Mouse (Mus musculus): ENCODE results near the gene Immp2l. TPM values are rescaled to one million over a fixed set of nuclear protein-coding genes. Genes with fewer than 3 reads are reported as not detected.

The Immp2l gene
- polyA plus RNA-seq, 1 experiment from 2014 or later: 11.3 TPM

GRCm38 (mm10) chr12:41316426-41316825 lies 292.5 kb downstream of the Immp2l start:
- Histone ChIP-seq H3K4me2 (no peak overlapping the region), H3K4me1 (replicated peaks) (peaks cover 13% of the 10 kb centered on the region), H3K36me3 (no peaks in the 10 kb centered on the region), H3K9ac (replicated peaks) (no peak overlapping the region), H3K4me3 (replicated peaks) (no peak overlapping the region), H3K27me3 (no peaks in the 10 kb centered on the region), H3K9me3 (no peaks in the 10 kb centered on the region), H3K27ac (no peak overlapping the region)
- ATAC-seq (ENCODE audit: insufficient number of reproducible peaks, insufficient read depth, low FRiP score, low TSS enrichment, low read depth): no peak
- 52% methylated on average over 4 of the region's 4 CpGs for WGBS

GRCm38 (mm10) chr12:41317431-41317830 lies 293.5 kb downstream of the Immp2l start:
- Histone ChIP-seq H3K9me3 (no peaks in the 10 kb centered on the region), H3K27me3 (no peaks in the 10 kb centered on the region), H3K4me3 (replicated peaks) (no peak overlapping the region), H3K27ac (no peak overlapping the region), H3K36me3 (no peaks in the 10 kb centered on the region), H3K4me2 (no peak overlapping the region), H3K4me1 (replicated peaks) (peaks cover 13% of the 10 kb centered on the region), H3K9ac (replicated peaks) (no peak overlapping the region)
- WGBS: 94% methylated on average over 2 of the region's 2 CpGs
- ATAC-seq (ENCODE audit: insufficient number of reproducible peaks, insufficient read depth, low FRiP score, low TSS enrichment, low read depth): no peak

- no peaks in the 10 kb centered on the region for H3K9me3 ChIP-seq
- no peak overlapping the region for H3K27ac ChIP-seq
- H3K27me3 ChIP-seq: no peaks in the 10 kb centered on the region
- H3K4me3 ChIP-seq (replicated peaks): no peak overlapping the region
- H3K9ac ChIP-seq (replicated peaks): no peak overlapping the region
- WGBS: 67% methylated on average over 1 of the region's 1 CpGs
- no peaks in the 10 kb centered on the region for H3K36me3 ChIP-seq
- ATAC-seq (ENCODE audit: insufficient number of reproducible peaks, insufficient read depth, low FRiP score, low TSS enrichment, low read depth): no peak
- no peaks in the 10 kb centered on the region for H3K4me1 ChIP-seq (replicated peaks)
- no peak overlapping the region for H3K4me2 ChIP-seq
Measured at GRCm38 (mm10) chr12:41322018-41322417, 298.1 kb downstream of the Immp2l start.

GRCm38 (mm10) chr12:41324418-41324817 lies 300.5 kb downstream of the Immp2l start:
- 80% methylated on average over 2 of the region's 2 CpGs for WGBS
- Histone ChIP-seq H3K4me2 (no peak overlapping the region), H3K9me3 (no peaks in the 10 kb centered on the region), H3K36me3 (no peaks in the 10 kb centered on the region), H3K4me1 (replicated peaks) (no peaks in the 10 kb centered on the region), H3K27ac (no peak overlapping the region), H3K27me3 (no peaks in the 10 kb centered on the region), H3K4me3 (replicated peaks) (no peak overlapping the region), H3K9ac (replicated peaks) (no peak overlapping the region)
- no peak for ATAC-seq (ENCODE audit: insufficient number of reproducible peaks, insufficient read depth, low FRiP score, low TSS enrichment, low read depth)

GRCm38 (mm10) chr12:41325756-41326155 lies 301.9 kb downstream of the Immp2l start:
- H3K36me3 ChIP-seq: no peaks in the 10 kb centered on the region
- no peak overlapping the region for H3K9ac ChIP-seq (replicated peaks)
- H3K27ac ChIP-seq: no peak overlapping the region
- H3K9me3 ChIP-seq: no peaks in the 10 kb centered on the region
- ATAC-seq (ENCODE audit: insufficient number of reproducible peaks, insufficient read depth, low FRiP score, low TSS enrichment, low read depth): no peak
- H3K4me3 ChIP-seq (replicated peaks): no peak overlapping the region
- H3K4me1 ChIP-seq (replicated peaks): no peaks in the 10 kb centered on the region
- WGBS: 83% methylated on average over 2 of the region's 2 CpGs
- no peaks in the 10 kb centered on the region for H3K27me3 ChIP-seq
- no peak overlapping the region for H3K4me2 ChIP-seq

GRCm38 (mm10) chr12:41330988-41331671 lies 307.2 kb downstream of the Immp2l start:
- no peaks in the 10 kb centered on the region for H3K9me3 ChIP-seq
- H3K36me3 ChIP-seq: no peaks in the 10 kb centered on the region
- H3K9ac ChIP-seq (replicated peaks): no peak overlapping the region
- H3K4me2 ChIP-seq: no peak overlapping the region
- no peak overlapping the region for H3K4me3 ChIP-seq (replicated peaks)
- H3K27me3 ChIP-seq: no peaks in the 10 kb centered on the region
- no peak for ATAC-seq (ENCODE audit: insufficient number of reproducible peaks, insufficient read depth, low FRiP score, low TSS enrichment, low read depth)
- no peaks in the 10 kb centered on the region for H3K4me1 ChIP-seq (replicated peaks)
- no peak overlapping the region for H3K27ac ChIP-seq
- 80% methylated on average over 7 of the region's 7 CpGs for WGBS

GRCm38 (mm10) chr12:41345621-41346020 lies 321.7 kb downstream of the Immp2l start:
- H3K9ac ChIP-seq (replicated peaks): no peak overlapping the region
- H3K9me3 ChIP-seq: no peaks in the 10 kb centered on the region
- no peaks in the 10 kb centered on the region for H3K36me3 ChIP-seq
- H3K4me2 ChIP-seq: no peak overlapping the region
- no peaks in the 10 kb centered on the region; the same call in 1 of the 2 replicates for H3K4me1 ChIP-seq (replicated peaks)
- H3K4me3 ChIP-seq (replicated peaks): no peak overlapping the region
- no peaks in the 10 kb centered on the region for H3K27me3 ChIP-seq
- ATAC-seq (ENCODE audit: insufficient number of reproducible peaks, insufficient read depth, low FRiP score, low TSS enrichment, low read depth): no peak
- H3K27ac ChIP-seq: no peak overlapping the region
- WGBS: 83% methylated on average over 4 of the region's 4 CpGs

- Histone ChIP-seq H3K9me3 (no peaks in the 10 kb centered on the region), H3K36me3 (no peaks in the 10 kb centered on the region), H3K4me1 (replicated peaks) (no peaks in the 10 kb centered on the region; the same call in 1 of the 2 replicates), H3K4me2 (no peak overlapping the region), H3K27ac (no peak overlapping the region), H3K4me3 (replicated peaks) (no peak overlapping the region), H3K27me3 (no peaks in the 10 kb centered on the region), H3K9ac (replicated peaks) (no peak overlapping the region)
- 89% methylated on average over 2 of the region's 2 CpGs for WGBS
- ATAC-seq (ENCODE audit: insufficient number of reproducible peaks, insufficient read depth, low FRiP score, low TSS enrichment, low read depth): no peak
Measured at GRCm38 (mm10) chr12:41347494-41347893, 323.6 kb downstream of the Immp2l start.

GRCm38 (mm10) chr12:41349386-41349785 lies 325.5 kb downstream of the Immp2l start:
- no peak overlapping the region for H3K4me3 ChIP-seq (replicated peaks)
- no peaks in the 10 kb centered on the region; the same call in 1 of the 2 replicates for H3K4me1 ChIP-seq (replicated peaks)
- ATAC-seq (ENCODE audit: insufficient number of reproducible peaks, insufficient read depth, low FRiP score, low TSS enrichment, low read depth): no peak
- no peaks in the 10 kb centered on the region for H3K9me3 ChIP-seq
- no peaks in the 10 kb centered on the region for H3K27me3 ChIP-seq
- 83% methylated on average over 2 of the region's 2 CpGs for WGBS
- H3K4me2 ChIP-seq: no peak overlapping the region
- no peaks in the 10 kb centered on the region for H3K36me3 ChIP-seq
- no peak overlapping the region for H3K27ac ChIP-seq
- no peak overlapping the region for H3K9ac ChIP-seq (replicated peaks)

GRCm38 (mm10) chr12:41349814-41350213 lies 325.9 kb downstream of the Immp2l start:
- Histone ChIP-seq H3K27ac (no peak overlapping the region), H3K4me3 (replicated peaks) (no peak overlapping the region), H3K9me3 (no peaks in the 10 kb centered on the region), H3K36me3 (no peaks in the 10 kb centered on the region), H3K4me2 (no peak overlapping the region), H3K27me3 (no peaks in the 10 kb centered on the region), H3K4me1 (replicated peaks) (peaks cover 1% of the 10 kb centered on the region; the same call in 1 of the 2 replicates), H3K9ac (replicated peaks) (no peak overlapping the region)
- no peak for ATAC-seq (ENCODE audit: insufficient number of reproducible peaks, insufficient read depth, low FRiP score, low TSS enrichment, low read depth)
- WGBS: 70% methylated on average over 2 of the region's 2 CpGs

- H3K4me2 ChIP-seq: no peak overlapping the region
- no peak overlapping the region for H3K27ac ChIP-seq
- 69% methylated on average over 2 of the region's 2 CpGs for WGBS
- H3K27me3 ChIP-seq: no peaks in the 10 kb centered on the region
- H3K4me1 ChIP-seq (replicated peaks): peaks cover 7% of the 10 kb centered on the region; the same call in 1 of the 2 replicates
- H3K9ac ChIP-seq (replicated peaks): no peak overlapping the region
- ATAC-seq (ENCODE audit: insufficient number of reproducible peaks, insufficient read depth, low FRiP score, low TSS enrichment, low read depth): no peak
- H3K36me3 ChIP-seq: no peaks in the 10 kb centered on the region
- no peaks in the 10 kb centered on the region for H3K9me3 ChIP-seq
- H3K4me3 ChIP-seq (replicated peaks): no peak overlapping the region
Measured at GRCm38 (mm10) chr12:41351275-41351674, 327.4 kb downstream of the Immp2l start.

- H3K27ac ChIP-seq: no peak overlapping the region
- WGBS: 13% methylated on average over 1 of the region's 1 CpGs
- H3K27me3 ChIP-seq: no peaks in the 10 kb centered on the region
- no peak overlapping the region for H3K4me2 ChIP-seq
- no peaks in the 10 kb centered on the region for H3K9me3 ChIP-seq
- no peak overlapping the region for H3K4me3 ChIP-seq (replicated peaks)
- no peaks in the 10 kb centered on the region for H3K36me3 ChIP-seq
- H3K9ac ChIP-seq (replicated peaks): no peak overlapping the region
- peaks cover 7% of the 10 kb centered on the region; the same call in 1 of the 2 replicates for H3K4me1 ChIP-seq (replicated peaks)
- peak; percentile 65; the same call in 1 of the 2 replicates for ATAC-seq (ENCODE audit: insufficient number of reproducible peaks, insufficient read depth, low FRiP score, low TSS enrichment, low read depth)
Measured at GRCm38 (mm10) chr12:41354857-41355256, 331.0 kb downstream of the Immp2l start.

All from limb, embryonic 12.5 days (tissue).